Mouse (Mus musculus) liver, adult 2 months (tissue): Measurements from ENCODE around the gene Ntng2. TPM values are rescaled to one million over a fixed set of nuclear protein-coding genes. Genes with fewer than 3 reads are reported as not detected.

Experiments used
- DNase-seq: peaks from one replicate; pipeline ENCODE4 v3.0.0-alpha.2; 2011; ENCODE audit warnings: low read depth, low spot score; ENCODE audit errors: extremely low read depth
- H3K27ac ChIP-seq: fragments of 200-500 bp; replicated peaks from 2 replicates; pipeline ENCODE4 v1.5.1; 2012; ENCODE audit warnings: low read depth, mild to moderate bottlenecking, control low read depth, inconsistent platforms, low read length; ENCODE audit not compliant: insufficient read depth
- H3K27me3 ChIP-seq: fragments of 200-500 bp; 2 replicates; pipeline ENCODE4 v1.6.1; 2012; ENCODE audit warnings: mild to moderate bottlenecking, moderate library complexity, low read length, inconsistent platforms; ENCODE audit not compliant: control insufficient read depth, insufficient read depth
- H3K36me3 ChIP-seq: fragments of 200-500 bp; 2 replicates; pipeline ENCODE4 v1.6.1; 2012; ENCODE audit warnings: low read length, inconsistent platforms; ENCODE audit not compliant: control insufficient read depth, insufficient read depth
- H3K4me1 ChIP-seq: fragments of 200-500 bp; 2 replicates; pipeline ENCODE4 v1.6.1; 2011; ENCODE audit warnings: low read length; ENCODE audit not compliant: control insufficient read depth, insufficient read depth
- H3K4me3 ChIP-seq: fragments of 200-500 bp; 2 replicates; pipeline ENCODE4 v1.5.1; 2011; ENCODE audit warnings: low read depth, mild to moderate bottlenecking, control low read depth, low read length, moderate library complexity; ENCODE audit not compliant: insufficient read depth
- H3K79me2 ChIP-seq: fragments of 200-500 bp; 2 replicates; pipeline ENCODE4 v1.6.1; 2012; ENCODE audit warnings: inconsistent platforms, mild to moderate bottlenecking, low read length, moderate library complexity; ENCODE audit not compliant: control insufficient read depth, insufficient read depth
- H3K9ac ChIP-seq: fragments of 200-500 bp; 2 replicates; pipeline ENCODE4 v1.6.1; 2012; ENCODE audit warnings: low read depth, mild to moderate bottlenecking, control low read depth, inconsistent platforms, low read length
- CTCF ChIP-seq: fragments of 200-500 bp; IDR thresholded peaks from 2 replicates; pipeline ENCODE4 v1.5.1; 2011; ENCODE audit warnings: low read depth, low read length, control low read depth
- POLR2A ChIP-seq: fragments of 200-500 bp; IDR thresholded peaks from 2 replicates; pipeline ENCODE4 v1.6.1; 2011; ENCODE audit warnings: low read length, control low read depth; ENCODE audit not compliant: insufficient read depth; ENCODE audit errors: extremely low read depth
- WGBS: fragments of 180-500 bp; shearing (Covaris S2); methylation state at CpG from one replicate; pipeline ENCODE4 v1.1.7; 2018; 5-methylcytosine and 5-hydroxymethylcytosine counted together
- polyA plus RNA-seq: library from polyadenylated mRNA; depleted of rRNA; stranded (reverse); fragments of >200 nt; gene quantifications from 2 replicates; pipeline ENCODE4 v1.2.3, GENCODE M21; 2012
- total RNA-seq: library from RNA; depleted of rRNA; stranded (reverse); fragments of >200 nt; gene quantifications from 2 replicates; pipeline ENCODE4 v1.2.3, GENCODE M21; 2014

Gene Ntng2
- total and polyA plus RNA-seq, 2 experiments, result 1.5 to 5.1 TPM

GRCm38 (mm10) chr2:29218831-29219230 lies 34.0 kb downstream of the Ntng2 start:
- Histone ChIP-seq H3K27me3 (no peaks in the 10 kb centered on the region), H3K4me1 (no peaks in the 10 kb centered on the region), H3K9ac (no peak overlapping the region), H3K36me3 (no peaks in the 10 kb centered on the region), H3K27ac (no peak overlapping the region), H3K79me2 (no peaks in the 10 kb centered on the region), H3K4me3 (no peak overlapping the region)
- WGBS, result 89% methylated on average over 5 of the region's 5 CpGs
- DNase-seq, result no peak
- TF ChIP-seq CTCF, result no peak
- no peak for TF ChIP-seq POLR2A

GRCm38 (mm10) chr2:29217897-29218296 lies 34.9 kb downstream of the Ntng2 start:
- Histone ChIP-seq H3K9ac (no peak overlapping the region), H3K36me3 (no peaks in the 10 kb centered on the region), H3K79me2 (no peaks in the 10 kb centered on the region), H3K4me1 (no peaks in the 10 kb centered on the region), H3K27ac (no peak overlapping the region), H3K4me3 (no peak overlapping the region), H3K27me3 (no peaks in the 10 kb centered on the region)
- DNase-seq, result no peak
- TF ChIP-seq POLR2A (no peak), CTCF (no peak)
- 72% methylated on average over 10 of the region's 10 CpGs for WGBS

GRCm38 (mm10) chr2:29217042-29217441 lies 35.8 kb downstream of the Ntng2 start:
- no peak for DNase-seq
- H3K79me2 ChIP-seq, result no peaks in the 10 kb centered on the region
- H3K4me3 ChIP-seq, result no peak overlapping the region
- H3K27ac ChIP-seq, result no peak overlapping the region
- no peak overlapping the region for H3K9ac ChIP-seq
- no peaks in the 10 kb centered on the region for H3K36me3 ChIP-seq
- TF ChIP-seq CTCF, result no peak
- TF ChIP-seq POLR2A, result no peak
- no peaks in the 10 kb centered on the region for H3K4me1 ChIP-seq
- no peaks in the 10 kb centered on the region for H3K27me3 ChIP-seq
- 90% methylated on average over 5 of the region's 5 CpGs for WGBS

GRCm38 (mm10) chr2:29216286-29217012 lies 36.4 kb downstream of the Ntng2 start:
- Histone ChIP-seq H3K79me2 (no peaks in the 10 kb centered on the region), H3K4me1 (no peaks in the 10 kb centered on the region), H3K27ac (no peak overlapping the region), H3K9ac (no peak overlapping the region), H3K4me3 (no peak overlapping the region), H3K27me3 (no peaks in the 10 kb centered on the region), H3K36me3 (no peaks in the 10 kb centered on the region)
- DNase-seq, result no peak
- TF ChIP-seq CTCF, result peak; percentile 50
- TF ChIP-seq POLR2A, result no peak
- 61% methylated on average over 8 of the region's 8 CpGs for WGBS

DNA sequence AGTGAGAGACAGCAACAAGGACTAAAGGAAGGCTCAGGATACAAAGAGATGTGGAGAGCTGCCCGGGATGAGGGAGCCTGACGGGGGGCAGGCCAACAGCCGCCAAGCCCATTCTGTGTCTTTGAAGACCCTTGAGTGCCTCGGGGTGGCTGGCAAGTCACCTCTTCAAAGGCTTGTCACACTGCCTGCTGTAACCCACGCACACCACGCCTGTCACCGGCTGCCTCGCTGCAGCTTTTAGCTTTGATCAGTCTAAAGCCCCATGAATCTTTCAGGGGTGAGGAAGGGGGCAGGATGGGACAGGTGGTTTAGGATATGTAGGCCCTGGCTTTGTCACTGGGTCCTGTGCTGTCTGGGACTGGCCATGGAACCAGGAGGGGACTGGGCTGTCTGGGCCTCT lies 46.6 kb downstream of the Ntng2 start:
- Histone ChIP-seq H3K4me1 (no peaks in the 10 kb centered on the region), H3K36me3 (no peaks in the 10 kb centered on the region), H3K79me2 (no peaks in the 10 kb centered on the region), H3K27me3 (no peaks in the 10 kb centered on the region), H3K27ac (no peak overlapping the region), H3K4me3 (no peak overlapping the region), H3K9ac (no peak overlapping the region)
- 66% methylated on average over 8 of the region's 8 CpGs for WGBS
- TF ChIP-seq POLR2A, result no peak
- DNase-seq, result no peak

DNA sequence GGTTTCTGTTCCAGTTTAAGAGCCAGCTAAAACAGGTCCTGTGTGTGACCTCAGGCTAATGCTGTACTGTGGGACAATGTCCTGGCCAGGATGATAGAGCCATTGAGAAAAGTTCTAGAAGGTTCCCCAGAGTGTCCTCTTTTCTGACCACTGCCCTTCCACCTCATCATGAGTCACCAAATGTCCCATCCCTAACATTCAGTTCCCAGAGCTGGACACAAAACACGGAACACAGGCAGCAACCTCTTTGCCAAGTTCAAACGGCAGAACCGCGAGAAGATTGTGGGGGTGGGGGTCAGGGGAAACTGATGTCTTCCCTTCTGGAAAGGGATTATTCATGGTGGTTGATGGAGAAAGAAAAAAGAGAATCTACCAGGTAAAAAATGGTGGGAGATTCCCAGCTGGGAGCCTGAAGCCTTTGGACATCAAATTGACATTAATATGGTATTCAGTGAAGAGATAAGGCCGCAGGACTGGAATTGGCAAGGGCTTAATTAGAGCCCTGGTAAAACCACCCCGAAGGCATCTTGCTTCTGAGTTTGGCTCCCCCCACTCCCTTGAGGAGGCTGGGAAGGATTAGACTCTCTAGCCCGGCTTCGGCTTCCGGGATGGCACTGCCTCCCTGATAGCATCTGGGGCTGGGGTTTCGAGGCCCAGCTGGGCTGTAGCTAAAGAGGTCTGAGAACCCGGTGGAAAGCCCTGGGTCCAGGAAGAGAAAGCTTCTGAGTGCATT lies 51.4 kb downstream of the Ntng2 start:
- Histone ChIP-seq H3K27ac (no peak overlapping the region), H3K36me3 (no peaks in the 10 kb centered on the region), H3K4me1 (no peaks in the 10 kb centered on the region), H3K79me2 (no peaks in the 10 kb centered on the region), H3K27me3 (no peaks in the 10 kb centered on the region), H3K4me3 (no peak overlapping the region), H3K9ac (no peak overlapping the region)
- 69% methylated on average over 11 of the region's 11 CpGs for WGBS
- TF ChIP-seq POLR2A (no peak), CTCF (no peak)
- DNase-seq, result no peak
